Mouse (Mus musculus) intestine, postnatal 0 days (tissue): Measurements from ENCODE around the gene Anp32e. TPM values are rescaled to one million over a fixed set of nuclear protein-coding genes. Genes with fewer than 3 reads are reported as not detected.
A peak's percentile ranks its signal among the peaks of the same experiment; 100 is the strongest.

Experiments used
- ATAC-seq: fragments of 200-750 bp; cut with Nextera tagmentation; 2 replicates; pipeline ENCODE4 v1.8.0; 2017; ENCODE audit warnings: mild to moderate bottlenecking, moderate TSS enrichment, moderate library complexity
- H3K27ac ChIP-seq: fragments of 300-500 bp; sonication (generic); 2 replicates; pipeline ENCODE4 v1.5.1; 2014; ENCODE audit warnings: mild to moderate bottlenecking, low read depth, low read length, moderate library complexity
- H3K27me3 ChIP-seq: fragments of 300-500 bp; sonication (generic); replicated peaks from 2 replicates; pipeline ENCODE4 v1.6.1; 2014; ENCODE audit warnings: low read length, mixed read lengths; ENCODE audit not compliant: control insufficient read depth, insufficient read depth
- H3K36me3 ChIP-seq: fragments of 300-500 bp; sonication (generic); 2 replicates; pipeline ENCODE4 v1.6.1; 2014; ENCODE audit warnings: mild to moderate bottlenecking, moderate library complexity; ENCODE audit not compliant: control insufficient read depth, insufficient read depth
- H3K4me1 ChIP-seq: fragments of 300-500 bp; sonication (generic); replicated peaks from 2 replicates; pipeline ENCODE4 v1.6.1; 2014; ENCODE audit warnings: antibody characterized with exemption, low read length, mixed read lengths; ENCODE audit not compliant: control insufficient read depth, insufficient read depth
- H3K4me2 ChIP-seq: fragments of 300-500 bp; sonication (generic); replicated peaks from 2 replicates; pipeline ENCODE4 v1.6.1; 2014; ENCODE audit warnings: low read depth, mild to moderate bottlenecking, moderate library complexity
- H3K4me3 ChIP-seq: fragments of 300-500 bp; sonication (generic); 2 replicates; pipeline ENCODE4 v1.5.1; 2014; ENCODE audit warnings: low read depth, low read length
- H3K9ac ChIP-seq: fragments of 300-500 bp; sonication (generic); 2 replicates; pipeline ENCODE4 v1.6.1; 2014; ENCODE audit warnings: mild to moderate bottlenecking, low read depth, low read length
- H3K9me3 ChIP-seq: fragments of 300-500 bp; sonication (generic); 2 replicates; pipeline ENCODE4 v1.6.1; 2016; ENCODE audit warnings: mixed run types; ENCODE audit not compliant: control insufficient read depth
- CTCF ChIP-seq: sonication (generic); IDR thresholded peaks from 2 replicates; pipeline ENCODE4 v1.5.1; 2016; ENCODE audit warnings: low read depth, mild to moderate bottlenecking, control low read depth, antibody characterized with exemption, moderate library complexity
- WGBS: fragments of 180-500 bp; shearing (Covaris S2); extraction: QIAGEN DNeasy Blood & Tissue Kit; methylation state at CpG from one replicate; pipeline ENCODE4 v1.1.7; 2014; 5-methylcytosine and 5-hydroxymethylcytosine counted together
- polyA plus RNA-seq: library from polyadenylated mRNA; unstranded; fragments of >200 nt; fragmentation: Nextera tagmentation; extraction: Ambion mirVana; gene quantifications from 2 replicates; pipeline ENCODE4 v1.2.1, GENCODE M21; 2015

The Anp32e gene
- 71.7 and 75.1 TPM in 2 replicates for polyA plus RNA-seq

DNA sequence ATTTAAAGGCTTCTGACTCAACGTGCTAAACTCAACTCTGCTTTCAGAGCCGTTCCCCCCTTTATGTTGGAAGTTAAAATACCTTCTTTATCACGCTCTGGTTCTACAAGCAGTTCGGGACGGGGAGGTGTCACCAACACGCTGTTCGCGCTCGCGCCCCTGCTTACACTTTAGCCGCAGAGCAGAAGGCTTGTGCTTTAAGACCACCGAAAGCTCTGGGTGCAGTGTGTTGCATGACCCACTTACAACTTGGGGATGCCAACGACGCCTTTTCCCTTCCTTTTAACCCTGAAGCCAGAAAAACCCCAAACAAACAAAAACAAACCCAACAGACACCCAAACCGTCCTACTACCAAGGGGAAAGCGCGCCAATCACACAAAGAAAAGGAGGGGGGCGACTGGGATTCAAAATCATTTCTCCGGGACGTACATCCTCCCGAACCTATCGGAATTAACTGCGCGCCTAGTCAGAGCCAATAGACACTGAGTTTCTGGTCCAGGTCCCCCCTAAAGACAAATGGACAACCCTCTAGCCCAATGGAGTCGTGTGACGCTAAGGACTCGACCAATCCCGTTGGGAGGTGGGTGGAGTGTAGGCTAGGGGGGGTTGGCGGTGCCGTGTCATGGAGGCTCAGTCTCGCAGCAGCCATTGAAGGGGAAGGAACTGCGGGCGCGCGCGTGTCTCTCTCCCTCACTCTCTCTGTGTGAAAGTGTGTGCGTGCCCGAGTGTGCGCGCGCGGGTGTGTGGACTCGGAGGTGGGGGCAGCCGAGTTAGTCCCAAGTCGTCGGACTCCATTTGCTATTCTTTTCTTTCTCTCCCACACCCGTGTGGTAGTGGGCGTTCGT, at the start of gene Anp32e:
Gene Anp32e (plus strand): TSS at position 589 of the 846 bp plus-strand sequence.
- Histone ChIP-seq H3K9me3 (no peaks in the 10 kb centered on the region), H3K4me1 (no peaks in the 10 kb centered on the region), H3K4me3 (peak within 1 kb of the TSS; percentile 67), H3K27ac (peak within 1 kb of the TSS; percentile 88), H3K4me2 (peak within 1 kb of the TSS; percentile 87), H3K36me3 (peaks cover 6% of the 10 kb centered on the region; the same call in 1 of the 2 replicates), H3K9ac (peak within 1 kb of the TSS; percentile 85), H3K27me3 (no peaks in the 10 kb centered on the region)
- 0 out of 2 replicates have a peak, but pooled peaks have one; percentile 1 for TF ChIP-seq CTCF
- peak; percentile 99 for ATAC-seq
- under 1% methylated on average over 49 of the region's 49 CpGs for WGBS

- peak within 1 kb of the TSS; percentile 94 for H3K4me2 ChIP-seq
- no peaks in the 10 kb centered on the region for H3K27me3 ChIP-seq
- H3K27ac ChIP-seq, result peak within 1 kb of the TSS; percentile 8; the same call in 1 of the 2 replicates
- no peaks in the 10 kb centered on the region for H3K4me1 ChIP-seq
- H3K9me3 ChIP-seq, result no peaks in the 10 kb centered on the region
- under 1% methylated on average over 63 of the region's 66 CpGs for WGBS
- peak within 1 kb of the TSS; percentile 48 for H3K9ac ChIP-seq
- ATAC-seq, result peak; percentile 94
- peak within 1 kb of the TSS; percentile 39 for H3K4me3 ChIP-seq
- TF ChIP-seq CTCF, result no peak
- H3K36me3 ChIP-seq, result no peaks in the 10 kb centered on the region; the same call in 1 of the 2 replicates
These were observed 46.8 kb upstream of the Anp32e start, which contains the start of gene Ciart for GRCm38 (mm10) chr3:95881979-95882815. TSS of gene Ciart (minus strand) at chr3:95882251.

GRCm38 (mm10) chr3:95882816-95883425, 46.1 kb upstream of the Anp32e start:
- ATAC-seq, result no peak
- no peaks in the 10 kb centered on the region; the same call in 1 of the 2 replicates for H3K36me3 ChIP-seq
- peak; percentile 70 for TF ChIP-seq CTCF
- H3K9me3 ChIP-seq, result no peaks in the 10 kb centered on the region
- peak overlapping the region; percentile 6; the same call in 1 of the 2 replicates for H3K27ac ChIP-seq
- H3K4me2 ChIP-seq, result peak overlapping the region; percentile 94
- H3K27me3 ChIP-seq, result no peaks in the 10 kb centered on the region
- peak overlapping the region; percentile 39 for H3K4me3 ChIP-seq
- H3K4me1 ChIP-seq, result no peaks in the 10 kb centered on the region
- WGBS, result 2% methylated on average over 24 of the region's 24 CpGs
- peak overlapping the region; percentile 23; the same call in 1 of the 2 replicates for H3K9ac ChIP-seq

GRCm38 (mm10) chr3:95884400-95884799, 44.6 kb upstream of the Anp32e start:
- peak; percentile 46 for ATAC-seq
- no peak overlapping the region for H3K9ac ChIP-seq
- no peaks in the 10 kb centered on the region; the same call in 1 of the 2 replicates for H3K36me3 ChIP-seq
- H3K4me2 ChIP-seq, result peak overlapping the region; percentile 41; the same call in 1 of the 2 replicates
- H3K27me3 ChIP-seq, result no peaks in the 10 kb centered on the region
- WGBS, result 45% methylated on average over 5 of the region's 5 CpGs
- H3K4me1 ChIP-seq, result no peaks in the 10 kb centered on the region
- H3K4me3 ChIP-seq, result no peak overlapping the region
- no peaks in the 10 kb centered on the region for H3K9me3 ChIP-seq
- no peak for TF ChIP-seq CTCF
- H3K27ac ChIP-seq, result peak overlapping the region; percentile 90

- no peak overlapping the region for H3K9ac ChIP-seq
- no peaks in the 10 kb centered on the region for H3K4me1 ChIP-seq
- H3K9me3 ChIP-seq, result no peaks in the 10 kb centered on the region
- H3K27me3 ChIP-seq, result no peaks in the 10 kb centered on the region
- H3K27ac ChIP-seq, result no peak overlapping the region
- no peaks in the 10 kb centered on the region; the same call in 1 of the 2 replicates for H3K36me3 ChIP-seq
- no peak overlapping the region for H3K4me3 ChIP-seq
- 57% methylated on average over 4 of the region's 4 CpGs for WGBS
- no peak for TF ChIP-seq CTCF
- 0 out of 2 replicates have a peak, but pooled peaks have one; percentile 10 for ATAC-seq
- H3K4me2 ChIP-seq, result no peak overlapping the region
These were observed 41.5 kb upstream of the Anp32e start for GRCm38 (mm10) chr3:95887596-95887995.
